Mouse (Mus musculus) thymus, postnatal 0 days (tissue): ENCODE measurements around the gene Cers4. TPM values are rescaled to one million over a fixed set of nuclear protein-coding genes. Genes with fewer than 3 reads are reported as not detected.

ENCODE experiments used
- DNase-seq: peaks from one replicate; pipeline ENCODE4 v3.0.0-alpha.2; 2015; ENCODE audit warnings: low spot score
- polyA plus RNA-seq: library from polyadenylated mRNA; unstranded; fragments of >200 nt; fragmentation: Nextera tagmentation; extraction: Ambion mirVana; gene quantifications from 2 replicates; pipeline ENCODE4 v1.2.1, GENCODE M21; 2015

Gene Cers4
- 7.1 and 7.4 TPM in 2 replicates for polyA plus RNA-seq

DNA sequence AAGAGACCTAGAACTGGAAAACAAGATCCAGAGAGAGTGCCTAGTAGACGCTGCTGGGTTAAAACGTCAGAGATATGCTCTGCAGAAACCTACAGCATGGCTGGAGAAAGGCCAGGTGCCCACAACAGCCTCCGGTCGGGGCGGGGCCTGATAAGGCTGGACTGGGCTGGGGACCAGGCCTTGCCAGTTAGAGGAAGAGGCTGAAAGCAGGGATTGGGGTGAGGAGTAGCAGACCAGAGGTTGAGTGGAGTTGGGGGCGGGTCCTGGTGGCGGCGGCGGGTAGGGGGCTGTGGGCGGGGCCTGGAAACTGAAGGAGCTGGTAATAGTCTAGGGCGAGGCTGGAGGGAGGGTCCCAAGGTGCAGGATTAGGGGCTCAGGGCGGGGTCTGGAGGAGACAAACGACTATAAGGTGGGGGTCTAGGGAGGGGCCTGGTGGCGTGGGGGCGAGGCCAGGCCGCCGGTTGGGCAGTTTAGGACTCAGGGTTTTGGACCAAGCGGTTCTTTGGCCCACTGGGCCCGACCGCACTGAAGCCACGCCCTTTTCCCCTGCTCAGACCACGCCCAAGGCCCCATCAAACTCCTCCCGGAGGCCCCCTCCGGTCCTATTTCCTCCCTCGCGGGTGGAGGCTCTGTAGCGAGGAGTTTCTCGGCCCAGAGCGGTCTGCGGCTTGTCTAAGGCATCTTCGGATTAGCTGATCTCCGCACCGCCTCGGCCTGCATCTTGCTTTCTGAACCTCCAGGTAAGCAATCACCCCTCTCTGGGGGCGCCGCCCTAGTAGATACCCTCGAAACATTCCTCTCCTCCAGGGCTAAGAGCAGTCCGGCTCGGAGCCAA lies at the start of gene Cers4:
TSS of gene Cers4 (plus strand) at position 176 of the 835 bp plus-strand sequence.
- DNase-seq: peak; percentile 79

DNA sequence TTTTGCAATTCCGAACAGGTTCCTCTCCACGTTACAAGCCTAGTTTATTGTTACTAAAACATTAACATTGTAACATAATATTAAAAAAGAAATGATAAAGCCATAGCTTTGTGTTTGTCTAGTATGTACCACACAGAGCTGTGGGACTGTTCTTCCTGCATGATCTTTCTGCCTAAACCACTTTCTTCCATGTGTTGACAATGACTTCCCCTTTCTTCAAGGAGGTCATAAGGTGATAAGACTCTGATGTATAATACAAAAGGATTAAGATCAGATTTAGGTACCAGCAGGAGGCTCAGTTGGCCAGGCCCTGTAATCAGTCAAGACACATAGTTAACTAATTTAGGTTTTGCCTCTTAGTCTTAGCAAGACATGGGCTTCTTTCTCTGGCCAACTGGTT lies 34.7 kb upstream of the Cers4 start:
- no peak for DNase-seq

DNA sequence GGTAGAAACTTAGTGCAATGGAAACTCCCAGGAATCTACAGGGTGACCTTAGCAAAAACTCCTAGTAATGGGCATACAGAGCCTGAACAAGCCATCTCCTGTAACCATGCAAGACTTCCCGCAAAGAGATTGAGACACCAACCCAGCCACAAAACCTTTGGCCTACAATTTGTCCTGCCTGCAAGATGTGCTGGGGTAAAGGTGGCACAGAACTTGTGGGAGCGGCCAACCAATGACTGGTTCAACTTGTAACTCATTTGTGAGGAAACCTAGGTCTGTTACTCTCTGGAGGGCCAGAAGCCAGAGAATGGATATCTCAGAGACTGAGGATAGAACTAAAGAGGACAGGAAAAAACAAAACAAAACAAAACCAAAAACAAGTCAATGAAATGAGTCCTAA lies 29.8 kb upstream of the Cers4 start:
- no peak for DNase-seq

DNA sequence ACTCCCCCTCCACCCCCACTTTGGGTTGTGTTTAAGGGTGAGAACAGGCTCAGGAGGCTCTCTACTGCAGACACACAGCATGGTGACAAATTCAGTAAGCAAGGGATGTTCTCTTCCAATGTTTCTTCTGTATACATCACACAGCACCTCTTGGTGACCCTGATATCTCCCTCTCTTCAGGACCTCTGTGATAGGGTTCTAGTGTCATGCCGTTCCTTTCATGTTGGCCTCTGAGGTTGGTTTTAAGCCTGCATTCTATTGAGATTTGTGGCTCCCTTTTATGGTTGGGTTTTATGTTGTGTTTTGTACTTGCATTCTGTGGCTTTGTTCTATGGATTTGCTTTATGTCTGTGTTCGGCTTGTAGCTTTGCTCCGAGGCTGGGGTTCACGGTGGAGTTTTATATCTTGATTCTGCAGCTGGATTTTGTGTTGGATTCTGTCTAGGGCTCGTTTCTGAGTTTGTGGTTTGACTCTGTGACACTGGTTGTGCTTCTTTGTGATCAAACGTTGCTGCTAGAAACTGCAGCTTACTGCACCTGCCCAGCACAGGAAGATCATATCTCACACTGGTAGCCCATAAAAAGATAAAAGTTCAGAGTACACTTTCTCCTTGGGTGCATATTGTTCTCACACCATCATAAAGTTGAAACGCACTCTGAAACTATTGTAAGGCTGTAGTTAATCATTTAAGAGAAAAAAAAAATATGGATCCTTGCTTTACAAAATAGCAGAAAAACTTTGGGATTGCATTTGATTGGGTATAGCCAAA lies 18.2 kb upstream of the Cers4 start:
- peak; percentile 65 for DNase-seq

DNA sequence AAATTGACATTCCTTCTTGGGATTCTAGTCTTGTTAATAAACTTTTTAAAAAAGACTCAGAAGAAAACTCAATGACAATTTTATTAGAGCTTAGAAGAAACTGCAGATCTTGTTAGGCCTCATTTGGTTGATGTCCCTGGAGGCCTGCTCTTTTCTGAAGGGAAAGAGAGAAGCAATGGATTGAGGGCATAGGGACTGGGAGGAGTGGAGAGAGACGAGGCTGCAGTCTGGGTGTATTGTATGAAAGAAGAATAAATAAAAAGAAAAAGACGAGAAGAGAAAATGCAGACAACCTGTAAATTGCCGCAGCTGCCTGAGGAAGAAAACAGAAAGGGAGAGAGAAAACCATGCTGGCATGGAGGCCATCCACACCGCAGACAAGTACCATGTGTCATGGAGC lies 11.7 kb upstream of the Cers4 start:
- no peak for DNase-seq

DNA sequence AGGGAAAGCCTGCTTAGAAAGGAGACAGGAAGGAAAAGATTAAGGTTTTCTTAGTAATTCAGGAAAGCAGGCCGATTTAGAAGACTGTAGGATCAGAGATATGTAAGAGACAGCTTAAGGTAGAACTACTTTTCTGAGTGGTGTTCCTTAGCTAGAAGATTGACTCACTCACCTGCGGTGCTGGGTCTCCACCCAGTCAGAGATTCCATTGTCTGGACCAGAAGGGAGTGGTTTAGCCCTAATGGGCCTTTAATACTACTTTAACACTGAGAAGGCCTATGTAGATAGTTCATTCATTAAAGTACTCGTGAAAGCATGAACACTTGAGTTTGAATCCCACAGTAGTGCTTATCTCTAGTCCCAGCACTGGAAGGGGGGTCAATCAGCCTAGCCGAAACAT lies 11.2 kb upstream of the Cers4 start:
- no peak for DNase-seq

DNA sequence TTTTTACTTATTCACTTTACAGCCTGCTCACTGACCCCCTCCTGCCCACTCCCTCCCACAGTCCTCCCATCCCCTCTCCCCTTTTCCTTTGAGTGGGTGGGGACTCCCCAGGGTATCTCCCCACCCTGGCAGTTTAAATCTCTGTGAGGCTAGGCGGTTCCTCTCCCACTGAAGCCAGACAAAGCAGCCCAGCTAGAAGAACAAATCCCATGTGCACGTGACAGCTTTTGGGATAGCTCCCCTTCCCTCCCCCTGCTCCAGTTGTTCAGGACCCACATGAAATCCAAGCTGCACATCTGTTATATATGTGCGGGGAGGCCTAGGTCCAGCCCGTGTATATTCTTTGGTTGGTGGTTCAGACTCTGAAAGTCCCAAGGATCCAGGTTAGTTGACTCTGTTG lies 10.3 kb upstream of the Cers4 start:
- no peak for DNase-seq

DNA sequence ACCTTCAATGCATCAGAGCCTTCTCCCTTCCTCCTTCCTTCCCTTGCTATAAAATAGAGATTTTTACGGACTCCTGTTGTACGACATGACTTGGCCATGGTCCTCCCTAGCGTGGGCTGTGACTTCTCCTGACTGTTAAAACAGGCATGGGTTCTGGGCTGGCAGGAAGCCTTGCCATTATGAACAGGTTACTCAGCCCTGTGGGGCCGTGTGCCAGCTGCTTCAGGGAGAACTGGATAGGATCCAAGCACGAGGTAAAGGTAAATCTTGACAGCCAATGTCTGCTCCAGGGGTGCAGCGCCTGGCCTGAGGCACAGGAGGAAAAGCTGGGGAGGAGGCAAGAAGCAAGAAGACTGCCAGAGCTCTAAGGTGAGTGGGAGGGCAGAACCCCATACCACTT lies 9.5 kb upstream of the Cers4 start:
- DNase-seq: no peak

DNA sequence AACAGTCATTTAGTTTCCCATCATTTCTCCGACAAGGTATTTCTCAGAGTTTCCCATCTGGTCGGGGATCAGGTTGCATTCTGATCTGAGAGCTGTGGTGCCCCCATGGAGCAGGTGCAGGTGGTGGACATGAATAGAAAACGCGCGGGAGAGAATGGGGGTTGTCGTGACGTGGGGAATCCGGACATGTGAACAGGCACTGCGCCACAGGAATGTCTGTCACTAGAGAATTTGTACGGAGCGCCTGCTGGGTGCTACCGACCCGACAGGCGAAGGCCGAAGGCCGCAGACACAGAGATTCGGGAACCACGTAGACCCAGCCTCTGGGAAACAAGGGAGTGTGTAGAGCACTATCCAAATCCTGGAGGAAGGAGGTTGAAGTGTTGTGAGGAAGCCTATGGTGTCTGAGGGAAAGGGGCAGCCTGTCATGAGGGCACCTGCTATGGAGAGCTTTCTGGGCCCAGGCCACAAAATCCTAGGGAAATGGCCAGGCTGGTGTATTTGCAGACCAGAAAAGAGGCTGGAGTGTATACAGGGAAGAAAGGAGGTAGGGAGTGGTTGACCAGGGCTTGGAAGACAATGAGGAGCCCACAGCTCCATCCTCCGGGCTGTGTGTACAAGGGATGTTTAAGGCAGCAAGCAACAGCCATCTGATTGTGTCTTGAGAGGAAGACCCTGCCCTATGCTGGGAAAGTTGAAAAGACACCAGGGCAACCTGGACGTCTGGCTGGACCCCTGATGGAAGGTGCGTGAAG lies 1.0 kb downstream of the Cers4 start:
- no peak for DNase-seq

DNA sequence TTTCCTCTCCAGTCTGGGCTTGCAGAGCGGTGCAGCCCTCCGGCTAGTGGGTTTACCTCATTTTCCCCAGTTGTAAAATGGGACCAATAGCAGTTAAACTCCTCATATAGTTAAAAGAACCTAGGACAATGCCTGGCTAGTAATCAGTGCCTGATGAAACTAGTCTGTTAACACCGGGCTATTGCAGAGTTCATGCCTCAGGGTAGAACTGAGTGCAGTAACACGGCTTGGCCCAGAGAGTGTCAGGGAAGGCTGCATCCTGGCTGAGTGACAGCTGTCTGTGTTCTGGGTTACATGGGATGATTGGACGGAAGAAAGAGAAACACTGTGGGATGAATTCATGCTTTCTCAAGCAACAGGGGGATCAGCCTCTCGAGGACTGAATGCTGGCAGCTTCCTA lies 3.1 kb downstream of the Cers4 start:
- DNase-seq: no peak

DNA sequence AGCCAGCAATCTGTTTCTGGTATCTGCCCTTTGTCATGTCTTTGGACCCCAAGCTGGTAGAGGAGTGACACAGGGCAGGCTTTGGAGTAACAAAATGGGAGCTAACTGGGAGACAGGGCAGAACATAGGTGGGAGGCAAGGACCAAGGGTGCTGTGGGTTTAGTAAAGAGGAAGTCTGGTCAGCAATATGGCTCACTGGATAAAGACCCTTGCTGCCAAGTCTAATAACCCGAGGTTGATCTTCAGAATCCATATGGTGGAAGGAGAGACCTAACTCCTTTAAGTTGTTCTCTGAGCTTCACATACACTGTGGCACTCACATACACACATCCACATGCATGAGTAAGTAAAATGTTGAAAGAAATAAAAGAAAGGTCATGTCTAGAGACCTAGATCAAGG lies 4.8 kb downstream of the Cers4 start:
- DNase-seq: no peak

DNA sequence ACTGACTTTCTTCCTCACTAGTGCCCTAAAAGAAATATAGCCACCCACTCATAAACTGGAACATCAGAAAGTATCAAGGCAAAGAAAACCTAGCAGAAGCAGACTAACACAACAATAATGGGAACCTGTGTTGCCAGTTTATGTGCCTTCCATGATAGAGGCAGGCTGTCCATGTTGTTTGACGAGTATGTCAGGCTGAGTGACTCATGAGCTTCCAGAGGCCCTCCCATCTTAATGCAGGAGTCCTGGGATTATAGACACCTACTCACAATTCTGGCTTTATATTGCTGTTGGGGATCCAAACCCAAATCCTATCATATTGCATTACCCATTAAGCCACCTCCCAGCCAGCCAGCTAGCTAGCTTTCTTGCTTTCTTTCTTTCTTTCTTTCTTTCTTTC lies 12.5 kb downstream of the Cers4 start:
- DNase-seq: no peak

DNA sequence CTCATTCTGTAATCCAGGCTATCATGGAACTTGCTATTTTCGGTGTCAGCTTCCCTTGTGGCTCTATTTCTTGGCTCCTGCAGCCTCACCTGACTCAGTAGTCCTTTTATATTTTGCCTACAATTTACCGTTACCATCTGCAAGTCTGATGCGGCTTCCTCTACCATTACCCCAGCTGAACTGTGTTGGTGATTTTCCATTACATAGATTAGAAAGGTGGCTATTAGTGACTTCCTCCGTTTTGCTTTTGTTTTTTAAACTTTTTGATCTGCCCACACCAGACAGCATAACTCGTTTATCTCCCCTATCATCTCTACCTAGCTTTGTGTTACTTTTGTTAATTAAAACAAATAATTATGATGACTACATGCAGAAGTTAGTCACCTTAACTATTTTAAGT lies 14.7 kb downstream of the Cers4 start:
- no peak for DNase-seq

DNA sequence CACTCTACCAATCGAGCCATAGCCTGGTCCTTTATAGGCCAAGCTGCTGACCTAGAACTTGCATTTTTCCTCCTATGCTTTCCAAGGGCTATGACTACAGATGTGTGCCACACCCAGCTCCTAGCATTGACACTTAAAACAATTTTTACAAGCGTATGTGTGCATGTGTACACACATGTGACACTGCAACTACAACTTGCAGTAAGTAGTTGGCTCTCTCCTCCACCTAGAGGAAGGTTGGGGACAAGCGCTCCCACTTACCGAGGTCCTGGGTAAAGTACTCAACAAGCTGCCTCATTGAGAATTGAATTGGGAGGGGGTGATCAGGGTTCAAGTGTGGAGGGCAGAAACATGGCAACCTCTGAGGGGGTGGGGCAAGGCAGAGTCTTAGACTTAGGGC lies 18.0 kb downstream of the Cers4 start:
- DNase-seq: no peak

DNA sequence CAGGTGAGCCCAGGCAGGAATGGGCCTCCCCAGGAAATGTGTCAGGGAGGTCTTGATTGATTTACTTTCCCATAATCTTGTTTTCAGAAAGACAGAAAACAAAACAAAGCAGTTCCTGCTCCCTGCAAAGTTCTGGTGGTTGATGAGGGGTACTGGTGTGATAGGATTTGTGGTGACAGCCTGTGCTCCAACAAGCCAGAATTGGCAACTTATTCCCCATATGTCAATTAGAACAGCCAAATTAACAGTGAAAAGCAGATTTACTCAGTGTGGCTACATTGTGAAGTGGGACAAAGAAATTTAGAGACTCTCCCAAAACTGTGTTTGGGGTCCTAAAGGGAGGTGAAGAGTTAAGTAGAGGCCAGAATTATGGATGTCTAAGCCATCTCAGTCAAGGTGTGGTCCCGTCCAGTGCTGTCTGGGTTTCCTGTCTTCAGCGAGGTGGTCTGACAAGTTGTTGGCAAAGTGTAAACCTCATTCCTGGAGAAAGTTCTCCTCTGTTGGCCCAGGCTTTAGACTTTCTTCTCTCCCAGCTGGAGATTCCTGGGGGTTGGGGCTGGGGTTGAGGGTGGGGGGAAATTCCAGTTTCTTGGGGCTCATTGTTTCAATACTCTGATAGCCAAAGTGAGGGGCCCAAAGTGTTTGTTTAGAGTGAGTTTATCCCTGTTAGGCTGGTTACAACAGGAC lies 18.7 kb downstream of the Cers4 start:
- DNase-seq: no peak

DNA sequence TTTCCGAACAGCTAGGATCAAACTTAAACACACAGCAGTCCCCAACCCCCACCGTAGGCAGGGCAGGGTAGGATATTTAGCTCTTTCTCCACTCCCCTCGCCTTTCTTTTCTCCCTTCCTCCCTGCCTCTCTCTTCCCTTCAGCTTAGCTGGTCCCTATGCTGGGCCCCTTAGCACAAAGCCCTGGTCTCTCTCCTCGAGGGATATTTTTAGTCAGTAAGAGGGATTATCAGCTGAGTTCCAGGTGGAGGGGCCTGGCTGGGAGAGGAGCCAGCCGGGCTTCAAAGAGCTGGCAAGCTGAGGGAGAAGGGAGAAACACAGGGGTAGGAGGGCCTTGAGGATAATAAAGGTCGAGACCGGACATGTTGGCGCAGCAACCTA lies 19.3 kb downstream of the Cers4 start:
- no peak for DNase-seq

DNA sequence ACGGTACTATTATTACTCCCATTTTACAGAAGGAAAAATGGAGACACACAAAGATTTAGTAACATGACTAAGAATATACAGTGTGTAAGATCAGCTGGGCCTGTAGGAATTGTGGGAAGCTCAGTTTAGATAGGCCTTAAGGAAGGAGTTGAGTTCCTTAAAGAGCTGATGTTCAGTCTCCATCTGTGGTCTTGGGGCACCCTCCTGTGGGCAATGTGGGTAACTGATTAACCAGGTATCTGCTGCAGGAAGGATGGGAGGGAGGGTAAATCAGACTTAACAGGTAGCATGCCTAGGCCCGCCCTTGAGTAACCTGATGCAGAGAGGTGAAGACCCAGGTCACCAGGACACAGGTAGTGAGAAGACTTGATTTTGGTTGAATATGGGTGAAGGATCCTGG lies 23.3 kb downstream of the Cers4 start:
- peak; percentile 55 for DNase-seq

DNA sequence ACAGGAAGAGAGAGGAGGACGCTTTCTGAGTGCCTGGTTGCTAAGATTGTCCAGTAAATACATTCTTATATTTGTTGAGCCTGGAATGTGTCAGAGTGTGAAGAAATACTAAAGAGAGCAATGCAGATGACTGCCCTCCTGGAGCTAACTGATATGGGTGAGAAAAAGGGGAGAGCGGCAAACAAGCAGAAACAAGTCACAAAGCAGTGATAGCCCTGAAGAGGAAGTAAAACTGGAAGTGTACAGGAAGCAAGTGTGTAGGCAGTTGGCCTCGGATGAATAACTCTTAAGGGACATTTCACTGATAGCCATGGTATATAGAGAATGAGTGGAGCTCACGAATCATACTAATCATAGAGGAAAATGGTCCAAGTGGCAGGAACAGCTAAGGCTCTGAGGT lies 28.6 kb downstream of the Cers4 start:
- DNase-seq: no peak

DNA sequence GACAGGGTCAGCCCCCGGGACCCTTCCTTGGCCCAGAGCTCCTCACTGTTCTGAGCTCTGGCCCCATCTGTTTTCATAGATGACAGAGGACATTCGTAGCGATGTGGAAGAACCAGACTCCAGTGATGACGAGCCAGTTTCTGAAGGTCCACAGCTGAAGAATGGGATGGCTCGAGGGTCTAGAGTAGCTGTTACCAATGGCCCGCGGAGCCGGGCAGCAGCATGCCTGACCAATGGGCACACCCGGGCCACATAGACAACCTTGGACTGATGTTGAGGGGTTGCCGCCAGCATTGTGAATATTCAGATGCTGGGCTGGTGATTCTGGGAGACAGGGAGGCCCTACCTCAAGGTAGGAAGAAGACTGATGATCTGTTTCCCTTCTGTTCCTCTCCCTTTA lies 30.7 kb downstream of the Cers4 start:
- no peak for DNase-seq
